Mouse (Mus musculus): ENCODE results near the gene Tgfbr2. TPM values are rescaled to one million over a fixed set of nuclear protein-coding genes. Genes with fewer than 3 reads are reported as not detected.
"Not testable (repeated sequence)": the region's sequence is repeated elsewhere in the genome, so short reads cannot be mapped to it uniquely, and the experiment has no call there.

The Tgfbr2 gene
- polyA plus RNA-seq, 1 experiment from 2014 or later, result 3.6 TPM

DNA sequence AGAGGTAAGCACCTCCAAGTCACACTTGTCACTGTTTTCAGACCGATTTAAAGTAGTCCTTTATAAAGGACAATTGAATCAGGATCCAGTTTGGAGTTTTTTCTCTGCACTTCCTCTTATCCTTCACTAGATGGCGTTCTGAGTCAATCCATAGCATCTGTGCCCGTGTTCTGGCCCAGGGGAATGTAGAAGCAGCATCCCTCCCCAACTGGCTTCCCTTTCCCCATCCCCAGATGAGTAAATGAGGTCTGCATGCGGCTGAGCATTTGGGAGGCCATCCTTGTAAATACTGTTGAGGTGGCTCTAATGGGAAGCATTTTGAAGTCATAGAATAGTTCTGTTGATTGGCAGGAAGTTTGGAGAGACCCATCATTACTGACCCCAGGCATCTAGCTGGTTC, 114.5 kb downstream of the Tgfbr2 start:
- Histone ChIP-seq H3K4me3 (ENCODE audit: low read depth, low read length) (no peak overlapping the region), H3K36me3 (ENCODE audit: control insufficient read depth, insufficient read depth, low read length) (no peaks in the 10 kb centered on the region), H3K4me1 (ENCODE audit: control insufficient read depth, insufficient read depth, low read length) (no peaks in the 10 kb centered on the region), H3K4me2 (ENCODE audit: low read depth, low read length) (no peak overlapping the region), H3K9ac (replicated peaks; ENCODE audit: low read depth, low read length) (no peak overlapping the region), H3K27me3 (ENCODE audit: control insufficient read depth, insufficient read depth, low read length) (no peaks in the 10 kb centered on the region), H3K9me3 (ENCODE audit: control insufficient read depth, low read length) (no peaks in the 10 kb centered on the region), H3K27ac (ENCODE audit: low read depth, low read length) (no peak overlapping the region)
- ATAC-seq (ENCODE audit: low read depth), result no peak
- 9% methylated on average over 4 of the region's 4 CpGs for WGBS

GRCm38 (mm10) chr9:116059156-116059555, 116.0 kb downstream of the Tgfbr2 start:
- 65% methylated on average over 4 of the region's 4 CpGs for WGBS
- no peak overlapping the region for H3K4me2 ChIP-seq (ENCODE audit: low read depth, low read length)
- no peak overlapping the region for H3K9ac ChIP-seq (replicated peaks; ENCODE audit: low read depth, low read length)
- no peak for ATAC-seq (ENCODE audit: low read depth)
- H3K4me3 ChIP-seq (ENCODE audit: low read depth, low read length), result no peak overlapping the region
- H3K27ac ChIP-seq (ENCODE audit: low read depth, low read length), result no peak overlapping the region
- H3K9me3 ChIP-seq (ENCODE audit: control insufficient read depth, low read length), result no peaks in the 10 kb centered on the region
- no peaks in the 10 kb centered on the region for H3K4me1 ChIP-seq (ENCODE audit: control insufficient read depth, insufficient read depth, low read length)
- H3K36me3 ChIP-seq (ENCODE audit: control insufficient read depth, insufficient read depth, low read length), result no peaks in the 10 kb centered on the region
- no peaks in the 10 kb centered on the region for H3K27me3 ChIP-seq (ENCODE audit: control insufficient read depth, insufficient read depth, low read length)

DNA sequence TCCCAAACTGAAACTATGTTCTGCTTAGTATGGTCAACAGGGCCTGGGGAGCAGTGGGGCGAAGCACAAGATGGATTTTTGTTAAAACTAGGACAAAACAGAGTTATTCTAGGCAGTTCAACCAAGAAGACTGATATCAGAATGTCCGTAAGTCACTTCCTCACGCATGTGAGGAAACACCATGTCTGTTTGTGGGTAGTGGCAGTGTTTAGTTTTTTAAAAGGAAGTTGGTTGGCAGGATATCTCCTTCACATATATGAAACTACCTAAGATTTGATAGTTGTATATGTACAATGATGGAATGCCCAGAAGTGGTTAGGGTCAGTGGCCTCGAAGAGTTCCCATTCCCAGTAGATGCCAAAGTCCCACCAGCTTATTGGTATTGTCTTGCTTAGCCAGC, 116.7 kb downstream of the Tgfbr2 start:
- ATAC-seq (ENCODE audit: low read depth), result no peak
- H3K4me3 ChIP-seq (ENCODE audit: low read depth, low read length), result no peak overlapping the region
- no peaks in the 10 kb centered on the region for H3K9me3 ChIP-seq (ENCODE audit: control insufficient read depth, low read length)
- no peak overlapping the region for H3K27ac ChIP-seq (ENCODE audit: low read depth, low read length)
- H3K27me3 ChIP-seq (ENCODE audit: control insufficient read depth, insufficient read depth, low read length), result no peaks in the 10 kb centered on the region
- no peak overlapping the region for H3K9ac ChIP-seq (replicated peaks; ENCODE audit: low read depth, low read length)
- H3K36me3 ChIP-seq (ENCODE audit: control insufficient read depth, insufficient read depth, low read length), result no peaks in the 10 kb centered on the region
- no peak overlapping the region for H3K4me2 ChIP-seq (ENCODE audit: low read depth, low read length)
- WGBS, result 92% methylated on average over 4 of the region's 4 CpGs
- no peaks in the 10 kb centered on the region for H3K4me1 ChIP-seq (ENCODE audit: control insufficient read depth, insufficient read depth, low read length)

- no peak overlapping the region for H3K4me3 ChIP-seq (ENCODE audit: low read depth, low read length)
- H3K4me2 ChIP-seq (ENCODE audit: low read depth, low read length), result no peak overlapping the region
- H3K36me3 ChIP-seq (ENCODE audit: control insufficient read depth, insufficient read depth, low read length), result no peaks in the 10 kb centered on the region
- H3K9ac ChIP-seq (replicated peaks; ENCODE audit: low read depth, low read length), result no peak overlapping the region
- no peaks in the 10 kb centered on the region for H3K4me1 ChIP-seq (ENCODE audit: control insufficient read depth, insufficient read depth, low read length)
- WGBS, result 78% methylated on average over 8 of the region's 8 CpGs
- H3K27ac ChIP-seq (ENCODE audit: low read depth, low read length), result no peak overlapping the region
- no peaks in the 10 kb centered on the region for H3K27me3 ChIP-seq (ENCODE audit: control insufficient read depth, insufficient read depth, low read length)
- H3K9me3 ChIP-seq (ENCODE audit: control insufficient read depth, low read length), result no peaks in the 10 kb centered on the region
- ATAC-seq (ENCODE audit: low read depth), result no peak
Observed at GRCm38 (mm10) chr9:116053976-116054375, 121.2 kb downstream of the Tgfbr2 start.

DNA sequence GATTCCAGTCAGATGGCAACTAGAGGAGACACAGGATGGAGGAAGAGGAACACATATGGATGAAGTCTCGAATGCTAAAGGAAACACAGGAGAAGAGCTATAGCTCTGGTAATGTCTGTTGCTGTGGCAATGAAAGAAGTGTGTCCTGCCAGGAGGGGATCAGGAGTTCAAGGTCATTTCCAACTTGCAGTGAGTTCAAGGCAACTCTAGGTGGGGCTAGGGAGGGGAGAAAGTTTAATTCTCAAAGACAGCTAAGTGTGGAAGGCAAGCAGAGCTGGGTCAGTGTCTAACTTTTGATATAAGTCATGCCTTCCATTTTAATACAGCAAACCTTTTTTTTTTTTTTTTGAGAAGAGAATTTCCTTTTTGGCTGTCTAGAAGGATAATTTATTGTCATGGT, 125.2 kb downstream of the Tgfbr2 start:
- H3K4me2 ChIP-seq (ENCODE audit: low read depth, low read length), result no peak overlapping the region
- H3K9me3 ChIP-seq (ENCODE audit: control insufficient read depth, low read length), result no peaks in the 10 kb centered on the region
- 84% methylated on average over 1 of the region's 1 CpGs for WGBS
- no peak overlapping the region for H3K4me3 ChIP-seq (ENCODE audit: low read depth, low read length)
- H3K27me3 ChIP-seq (ENCODE audit: control insufficient read depth, insufficient read depth, low read length), result no peaks in the 10 kb centered on the region
- no peaks in the 10 kb centered on the region for H3K36me3 ChIP-seq (ENCODE audit: control insufficient read depth, insufficient read depth, low read length)
- no peak overlapping the region for H3K9ac ChIP-seq (replicated peaks; ENCODE audit: low read depth, low read length)
- H3K27ac ChIP-seq (ENCODE audit: low read depth, low read length), result no peak overlapping the region
- no peak for ATAC-seq (ENCODE audit: low read depth)
- no peaks in the 10 kb centered on the region for H3K4me1 ChIP-seq (ENCODE audit: control insufficient read depth, insufficient read depth, low read length)

- Histone ChIP-seq H3K27ac (ENCODE audit: low read depth, low read length) (no peak overlapping the region), H3K9me3 (ENCODE audit: control insufficient read depth, low read length) (no peaks in the 10 kb centered on the region), H3K36me3 (ENCODE audit: control insufficient read depth, insufficient read depth, low read length) (no peaks in the 10 kb centered on the region), H3K4me2 (ENCODE audit: low read depth, low read length) (no peak overlapping the region), H3K4me3 (ENCODE audit: low read depth, low read length) (no peak overlapping the region), H3K4me1 (ENCODE audit: control insufficient read depth, insufficient read depth, low read length) (peaks cover 3% of the 10 kb centered on the region; the same call in 1 of the 2 replicates), H3K9ac (replicated peaks; ENCODE audit: low read depth, low read length) (no peak overlapping the region), H3K27me3 (ENCODE audit: control insufficient read depth, insufficient read depth, low read length) (no peaks in the 10 kb centered on the region)
- 8% methylated on average over 3 of the region's 3 CpGs for WGBS
- no peak for ATAC-seq (ENCODE audit: low read depth)
Observed at GRCm38 (mm10) chr9:116041787-116042186, 133.4 kb downstream of the Tgfbr2 start.

- no peak overlapping the region for H3K9ac ChIP-seq (replicated peaks; ENCODE audit: low read depth, low read length)
- no peak overlapping the region for H3K4me3 ChIP-seq (ENCODE audit: low read depth, low read length)
- H3K4me2 ChIP-seq (ENCODE audit: low read depth, low read length), result no peak overlapping the region
- peaks cover 3% of the 10 kb centered on the region; the same call in 1 of the 2 replicates for H3K4me1 ChIP-seq (ENCODE audit: control insufficient read depth, insufficient read depth, low read length)
- WGBS, result 69% methylated on average over 4 of the region's 4 CpGs
- no peaks in the 10 kb centered on the region for H3K36me3 ChIP-seq (ENCODE audit: control insufficient read depth, insufficient read depth, low read length)
- H3K27me3 ChIP-seq (ENCODE audit: control insufficient read depth, insufficient read depth, low read length), result no peaks in the 10 kb centered on the region
- no peaks in the 10 kb centered on the region for H3K9me3 ChIP-seq (ENCODE audit: control insufficient read depth, low read length)
- no peak overlapping the region for H3K27ac ChIP-seq (ENCODE audit: low read depth, low read length)
- ATAC-seq (ENCODE audit: low read depth), result no peak
Observed at GRCm38 (mm10) chr9:116041369-116041768, 133.8 kb downstream of the Tgfbr2 start.

GRCm38 (mm10) chr9:116040852-116041251, 134.3 kb downstream of the Tgfbr2 start:
- WGBS, result 92% methylated on average over 14 of the region's 14 CpGs
- not testable (repeated sequence) for ATAC-seq (ENCODE audit: low read depth); H3K27ac ChIP-seq (ENCODE audit: low read depth, low read length); H3K4me2 ChIP-seq (ENCODE audit: low read depth, low read length); H3K4me3 ChIP-seq (ENCODE audit: low read depth, low read length); H3K9ac ChIP-seq (replicated peaks; ENCODE audit: low read depth, low read length); H3K27me3 ChIP-seq (ENCODE audit: control insufficient read depth, insufficient read depth, low read length); H3K4me1 ChIP-seq (ENCODE audit: control insufficient read depth, insufficient read depth, low read length); H3K36me3 ChIP-seq (ENCODE audit: control insufficient read depth, insufficient read depth, low read length); H3K9me3 ChIP-seq (ENCODE audit: control insufficient read depth, low read length)

DNA sequence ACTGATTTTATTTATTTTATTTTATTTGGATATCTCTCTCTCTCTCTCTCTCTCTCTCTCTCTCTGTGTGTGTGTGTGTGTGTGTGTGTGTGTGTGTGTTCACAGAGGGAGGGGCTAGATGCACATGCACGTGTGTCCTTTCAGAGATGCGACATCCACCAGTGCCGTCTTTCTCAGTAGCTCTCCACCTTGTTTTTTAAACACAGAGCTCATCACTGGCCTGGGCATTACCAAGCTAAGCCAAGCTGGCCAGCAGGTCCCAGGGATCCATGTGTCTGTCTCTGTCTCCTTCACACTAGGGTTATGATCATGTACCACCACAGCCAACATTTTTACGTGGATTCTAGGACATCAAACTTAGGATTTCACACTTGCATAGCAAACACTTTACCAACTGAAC, 135.2 kb downstream of the Tgfbr2 start:
- ATAC-seq (ENCODE audit: low read depth), result no peak

GRCm38 (mm10) chr9:116038275-116038674, 136.9 kb downstream of the Tgfbr2 start:
- WGBS, result 68% methylated on average over 6 of the region's 6 CpGs

More for the DNA sequence above, 135.2 kb downstream of the Tgfbr2 start:
- H3K27me3 ChIP-seq (ENCODE audit: control insufficient read depth, insufficient read depth, low read length), result no peaks in the 10 kb centered on the region
- H3K9me3 ChIP-seq (ENCODE audit: control insufficient read depth, low read length), result no peaks in the 10 kb centered on the region
- 89% methylated on average over 4 of the region's 4 CpGs for WGBS
- no peaks in the 10 kb centered on the region for H3K36me3 ChIP-seq (ENCODE audit: control insufficient read depth, insufficient read depth, low read length)
- no peak overlapping the region for H3K9ac ChIP-seq (replicated peaks; ENCODE audit: low read depth, low read length)
- no peak overlapping the region for H3K4me3 ChIP-seq (ENCODE audit: low read depth, low read length)
- no peak overlapping the region for H3K27ac ChIP-seq (ENCODE audit: low read depth, low read length)
- peaks cover 3% of the 10 kb centered on the region; the same call in 1 of the 2 replicates for H3K4me1 ChIP-seq (ENCODE audit: control insufficient read depth, insufficient read depth, low read length)
- no peak overlapping the region for H3K4me2 ChIP-seq (ENCODE audit: low read depth, low read length)

More at GRCm38 (mm10) chr9:116038275-116038674, 136.9 kb downstream of the Tgfbr2 start:
- H3K36me3 ChIP-seq (ENCODE audit: control insufficient read depth, insufficient read depth, low read length), result no peaks in the 10 kb centered on the region
- ATAC-seq (ENCODE audit: low read depth), result no peak
- no peak overlapping the region for H3K27ac ChIP-seq (ENCODE audit: low read depth, low read length)
- no peak overlapping the region for H3K4me2 ChIP-seq (ENCODE audit: low read depth, low read length)
- H3K9me3 ChIP-seq (ENCODE audit: control insufficient read depth, low read length), result no peaks in the 10 kb centered on the region
- no peak overlapping the region for H3K4me3 ChIP-seq (ENCODE audit: low read depth, low read length)
- no peak overlapping the region for H3K9ac ChIP-seq (replicated peaks; ENCODE audit: low read depth, low read length)
- H3K4me1 ChIP-seq (ENCODE audit: control insufficient read depth, insufficient read depth, low read length), result peaks cover 3% of the 10 kb centered on the region; the same call in 1 of the 2 replicates
- H3K27me3 ChIP-seq (ENCODE audit: control insufficient read depth, insufficient read depth, low read length), result no peaks in the 10 kb centered on the region

Measured in neural tube, embryonic 14.5 days (tissue).